Mouse (Mus musculus) hindbrain, embryonic 13.5 days (tissue): Measurements from ENCODE around the gene Smpdl3b. TPM values are rescaled to one million over a fixed set of nuclear protein-coding genes. Genes with fewer than 3 reads are reported as not detected.
"Not testable (repeated sequence)": the region's sequence is repeated elsewhere in the genome, so short reads cannot be mapped to it uniquely, and the experiment has no call there.

Source experiments
- ATAC-seq: fragments of 200-750 bp; cut with Nextera tagmentation; 2 replicates; pipeline ENCODE4 v1.8.0; 2017; ENCODE audit warnings: moderate TSS enrichment; ENCODE audit not compliant: low FRiP score
- H3K27ac ChIP-seq: fragments of 300-500 bp; sonication (generic); 2 replicates; pipeline ENCODE4 v1.5.1; 2015; ENCODE audit warnings: inconsistent platforms, mild to moderate bottlenecking, moderate library complexity
- H3K27me3 ChIP-seq: fragments of 300-500 bp; sonication (generic); 2 replicates; pipeline ENCODE4 v1.6.1; 2015; ENCODE audit warnings: mild to moderate bottlenecking, inconsistent platforms
- H3K36me3 ChIP-seq: fragments of 300-500 bp; sonication (generic); 2 replicates; pipeline ENCODE4 v1.6.1; 2015; ENCODE audit warnings: mild to moderate bottlenecking, inconsistent platforms
- H3K4me1 ChIP-seq: fragments of 300-500 bp; sonication (generic); replicated peaks from 2 replicates; pipeline ENCODE4 v1.6.1; 2015; ENCODE audit warnings: inconsistent platforms
- H3K4me2 ChIP-seq: fragments of 300-500 bp; sonication (generic); 2 replicates; pipeline ENCODE4 v1.6.1; 2015; ENCODE audit warnings: inconsistent platforms, mild to moderate bottlenecking, moderate library complexity
- H3K4me3 ChIP-seq: fragments of 300-500 bp; sonication (generic); 2 replicates; pipeline ENCODE4 v1.5.1; 2015; ENCODE audit warnings: mild to moderate bottlenecking, inconsistent platforms
- H3K9ac ChIP-seq: fragments of 300-500 bp; sonication (generic); 2 replicates; pipeline ENCODE4 v1.6.1; 2015; ENCODE audit warnings: mild to moderate bottlenecking, inconsistent platforms
- H3K9me3 ChIP-seq: fragments of 300-500 bp; sonication (generic); 2 replicates; pipeline ENCODE4 v1.6.1; 2016; ENCODE audit warnings: inconsistent platforms
- WGBS: fragments of 180-500 bp; shearing (Covaris S2); methylation state at CpG from one replicate; pipeline ENCODE4 v1.1.7; 2015; 5-methylcytosine and 5-hydroxymethylcytosine counted together
- polyA plus RNA-seq: library from polyadenylated mRNA; unstranded; fragments of >200 nt; fragmentation: Nextera tagmentation; extraction: Ambion mirVana; gene quantifications from 2 replicates; pipeline ENCODE4 v1.2.1, GENCODE M21; 2015

Gene Smpdl3b
- polyA plus RNA-seq, 1 experiment from 2014 or later: 0.71 TPM

- H3K36me3 ChIP-seq: peaks cover 76% of the 10 kb centered on the region
- 84% methylated on average over 3 of the region's 3 CpGs for WGBS
Measured at GRCm38 (mm10) chr4:132774905-132775304, 17.9 kb upstream of the Smpdl3b start.

GRCm38 (mm10) chr4:132771776-132772175 lies 14.7 kb upstream of the Smpdl3b start:
- H3K9me3 ChIP-seq: no peaks in the 10 kb centered on the region
- H3K9ac ChIP-seq: no peak overlapping the region
- no peak overlapping the region for H3K4me3 ChIP-seq
- no peak for ATAC-seq
- no peak overlapping the region for H3K27ac ChIP-seq
- H3K36me3 ChIP-seq: peaks cover 48% of the 10 kb centered on the region
- 93% methylated on average over 9 of the region's 9 CpGs for WGBS
- H3K27me3 ChIP-seq: no peaks in the 10 kb centered on the region
- no peak overlapping the region for H3K4me2 ChIP-seq
- peaks cover 11% of the 10 kb centered on the region for H3K4me1 ChIP-seq

More at GRCm38 (mm10) chr4:132774905-132775304, 17.9 kb upstream of the Smpdl3b start:
- Histone ChIP-seq H3K4me3 (no peak overlapping the region), H3K27ac (no peak overlapping the region), H3K9ac (no peak overlapping the region), H3K4me1 (no peaks in the 10 kb centered on the region), H3K9me3 (no peaks in the 10 kb centered on the region), H3K4me2 (no peak overlapping the region), H3K27me3 (no peaks in the 10 kb centered on the region)
- no peak for ATAC-seq

- H3K9ac ChIP-seq: peak within 1 kb of the TSS; percentile 77
- peaks cover 11% of the 10 kb centered on the region for H3K4me1 ChIP-seq
- H3K36me3 ChIP-seq: peaks cover 15% of the 10 kb centered on the region
- no peaks in the 10 kb centered on the region for H3K9me3 ChIP-seq
- no peak within 1 kb of the TSS for H3K27ac ChIP-seq
- peak within 1 kb of the TSS; percentile 95 for H3K4me2 ChIP-seq
- under 1% methylated on average over 71 of the region's 71 CpGs for WGBS
- no peaks in the 10 kb centered on the region for H3K27me3 ChIP-seq
- peak within 1 kb of the TSS; percentile 74 for H3K4me3 ChIP-seq
- ATAC-seq: peak; percentile 98
Measured at GRCm38 (mm10) chr4:132767914-132768876, 11.1 kb upstream of the Smpdl3b start, which contains the start of gene Rpa2. Rpa2 (plus strand) TSS chr4:132768332.

- H3K27me3 ChIP-seq, H3K36me3 ChIP-seq, H3K4me1 ChIP-seq, ATAC-seq, H3K27ac ChIP-seq, H3K9me3 ChIP-seq, H3K9ac ChIP-seq, H3K4me2 ChIP-seq, H3K4me3 ChIP-seq: not testable (repeated sequence)
- 85% methylated on average over 3 of the region's 3 CpGs for WGBS
Measured at GRCm38 (mm10) chr4:132763125-132763524, 6.1 kb upstream of the Smpdl3b start.

GRCm38 (mm10) chr4:132762602-132763001 lies 5.5 kb upstream of the Smpdl3b start:
- no peak for ATAC-seq
- Histone ChIP-seq H3K4me1 (no peaks in the 10 kb centered on the region), H3K9me3 (no peaks in the 10 kb centered on the region), H3K27ac (no peak overlapping the region), H3K9ac (no peak overlapping the region), H3K4me2 (no peak overlapping the region), H3K36me3 (no peaks in the 10 kb centered on the region), H3K4me3 (no peak overlapping the region), H3K27me3 (peaks cover 10% of the 10 kb centered on the region)
- WGBS: 79% methylated on average over 6 of the region's 6 CpGs

GRCm38 (mm10) chr4:132760296-132760695 lies 3.2 kb upstream of the Smpdl3b start:
- H3K9me3 ChIP-seq: no peaks in the 10 kb centered on the region
- WGBS: 76% methylated on average over 3 of the region's 3 CpGs
- H3K27me3 ChIP-seq: peaks cover 30% of the 10 kb centered on the region
- no peak overlapping the region for H3K4me2 ChIP-seq
- H3K36me3 ChIP-seq: no peaks in the 10 kb centered on the region
- ATAC-seq: no peak
- no peak overlapping the region for H3K27ac ChIP-seq
- H3K9ac ChIP-seq: no peak overlapping the region
- H3K4me3 ChIP-seq: no peak overlapping the region
- peaks cover 11% of the 10 kb centered on the region for H3K4me1 ChIP-seq

GRCm38 (mm10) chr4:132757633-132758351 lies 740 bp upstream of the Smpdl3b start:
- 87% methylated on average over 7 of the region's 7 CpGs for WGBS
- H3K9ac ChIP-seq: no peak overlapping the region

GRCm38 (mm10) chr4:132752992-132753391 lies 4.1 kb downstream of the Smpdl3b start:
- Histone ChIP-seq H3K4me2 (no peak overlapping the region), H3K4me3 (no peak overlapping the region), H3K36me3 (no peaks in the 10 kb centered on the region), H3K9me3 (no peaks in the 10 kb centered on the region), H3K4me1 (peaks cover 11% of the 10 kb centered on the region), H3K27me3 (peaks cover 27% of the 10 kb centered on the region), H3K27ac (no peak overlapping the region), H3K9ac (no peak overlapping the region)
- 77% methylated on average over 6 of the region's 6 CpGs for WGBS
- no peak for ATAC-seq

More at GRCm38 (mm10) chr4:132757633-132758351, 740 bp upstream of the Smpdl3b start:
- ATAC-seq: no peak
- Histone ChIP-seq H3K36me3 (no peaks in the 10 kb centered on the region), H3K9me3 (no peaks in the 10 kb centered on the region), H3K27ac (no peak overlapping the region), H3K4me2 (peak overlapping the region; percentile 72; the same call in 1 of the 2 replicates), H3K4me1 (peaks cover 11% of the 10 kb centered on the region), H3K4me3 (no peak overlapping the region), H3K27me3 (peaks cover 33% of the 10 kb centered on the region)

GRCm38 (mm10) chr4:132749258-132749982 lies 7.6 kb downstream of the Smpdl3b start:
- no peak overlapping the region for H3K4me3 ChIP-seq
- H3K36me3 ChIP-seq: no peaks in the 10 kb centered on the region
- no peak overlapping the region for H3K27ac ChIP-seq
- peaks cover 7% of the 10 kb centered on the region for H3K4me1 ChIP-seq
- H3K9me3 ChIP-seq: no peaks in the 10 kb centered on the region
- no peak for ATAC-seq
- no peak overlapping the region for H3K9ac ChIP-seq
- H3K4me2 ChIP-seq: no peak overlapping the region
- 85% methylated on average over 6 of the region's 6 CpGs for WGBS
- H3K27me3 ChIP-seq: no peaks in the 10 kb centered on the region

GRCm38 (mm10) chr4:132748778-132749177 lies 8.3 kb downstream of the Smpdl3b start:
- Histone ChIP-seq H3K9ac (no peak overlapping the region), H3K27me3 (no peaks in the 10 kb centered on the region), H3K4me1 (peaks cover 14% of the 10 kb centered on the region), H3K36me3 (no peaks in the 10 kb centered on the region), H3K4me3 (no peak overlapping the region), H3K27ac (no peak overlapping the region), H3K4me2 (no peak overlapping the region), H3K9me3 (no peaks in the 10 kb centered on the region)
- WGBS: 89% methylated on average over 4 of the region's 4 CpGs
- ATAC-seq: no peak

- Histone ChIP-seq H3K27me3 (no peaks in the 10 kb centered on the region), H3K9ac (no peak overlapping the region), H3K4me2 (no peak overlapping the region), H3K4me3 (no peak overlapping the region), H3K4me1 (peaks cover 14% of the 10 kb centered on the region), H3K36me3 (no peaks in the 10 kb centered on the region), H3K27ac (no peak overlapping the region), H3K9me3 (no peaks in the 10 kb centered on the region)
- no peak for ATAC-seq
- 76% methylated on average over 9 of the region's 9 CpGs for WGBS
Measured at GRCm38 (mm10) chr4:132747664-132748259, 9.3 kb downstream of the Smpdl3b start.
